Mouse (Mus musculus) C2C12 (cell line): ENCODE measurements around the gene Gm9821.

Experiments used
- CTCF ChIP-seq: IDR thresholded peaks from one replicate; pipeline ENCODE4 v1.5.1; 2011; ENCODE audit not compliant: control insufficient read depth, insufficient read depth, insufficient read length
- FOSL1 ChIP-seq: IDR thresholded peaks from one replicate; pipeline ENCODE4 v1.8.0; 2011; ENCODE audit warnings: mild to moderate bottlenecking, low read length; ENCODE audit not compliant: poor library complexity, insufficient read depth, severe bottlenecking
- MAX ChIP-seq: IDR thresholded peaks from one replicate; pipeline ENCODE4 v1.6.1; 2011; ENCODE audit warnings: mild to moderate bottlenecking, control low read depth
- USF1 ChIP-seq: IDR thresholded peaks from one replicate; pipeline ENCODE4 v1.6.1; 2011; ENCODE audit warnings: low read depth, mild to moderate bottlenecking, control low read depth, moderate library complexity

DNA sequence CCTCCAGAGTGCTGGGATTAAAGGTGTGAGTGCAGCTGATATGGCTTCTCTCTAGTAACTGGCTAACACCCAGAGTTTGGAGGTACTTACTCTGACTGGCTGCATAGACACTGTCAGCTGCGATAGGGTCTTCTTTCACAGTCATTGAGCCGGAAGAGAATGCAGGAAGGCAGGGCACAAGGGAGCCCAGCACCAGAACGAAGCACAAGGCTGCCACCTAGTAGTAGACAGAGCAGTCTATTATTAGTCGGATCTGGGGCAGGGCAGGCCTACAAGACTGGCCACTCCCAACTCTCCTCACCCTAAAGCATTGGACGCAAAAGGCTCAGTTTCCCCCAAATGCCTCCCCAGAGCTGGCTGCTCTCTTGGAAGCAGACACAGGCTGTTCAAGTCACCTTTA lies 40.6 kb downstream of the Gm9821 start:
- TF ChIP-seq CTCF (no peak), USF1 (no peak), FOSL1 (no peak), MAX (no peak)
